Mouse (Mus musculus) midbrain, postnatal 0 days (tissue): ENCODE measurements at regions not wholly inside any gene's neighbourhood (a gene's known extent, or its start where the extent isn't known, plus 50 kb on each side); places are given as distances from the start of the nearest gene placed in this dataset.

Experiments used
- ATAC-seq: fragments of 200-750 bp; cut with Nextera tagmentation; 2 replicates; pipeline ENCODE4 v1.8.0; 2017; ENCODE audit warnings: moderate number of reproducible peaks, mild to moderate bottlenecking, moderate TSS enrichment, moderate library complexity; ENCODE audit not compliant: low FRiP score
- DNase-seq: peaks from one replicate; pipeline ENCODE4 v3.0.0-alpha.2; 2015; ENCODE audit warnings: low spot score
- H3K27ac ChIP-seq: fragments of 300-500 bp; sonication (generic); 2 replicates; pipeline ENCODE4 v1.5.1; 2014; ENCODE audit warnings: low read depth, mild to moderate bottlenecking, low read length, mixed read lengths
- H3K27me3 ChIP-seq: fragments of 300-500 bp; sonication (generic); 2 replicates; pipeline ENCODE4 v1.6.1; 2014; ENCODE audit warnings: low read length, control low read depth, mixed read lengths; ENCODE audit not compliant: insufficient read depth
- H3K36me3 ChIP-seq: fragments of 300-500 bp; sonication (generic); 2 replicates; pipeline ENCODE4 v1.6.1; 2014; ENCODE audit warnings: low read length, control low read depth, mixed read lengths; ENCODE audit not compliant: insufficient read depth
- H3K4me1 ChIP-seq: fragments of 300-500 bp; sonication (generic); 2 replicates; pipeline ENCODE4 v1.6.1; 2014; ENCODE audit warnings: mild to moderate bottlenecking, control low read depth, antibody characterized with exemption, low read length, mixed read lengths; ENCODE audit not compliant: insufficient read depth
- H3K4me2 ChIP-seq: fragments of 300-500 bp; sonication (generic); 2 replicates; pipeline ENCODE4 v1.6.1; 2014; ENCODE audit warnings: low read depth, mild to moderate bottlenecking, low read length, mixed read lengths; ENCODE audit not compliant: poor library complexity, severe bottlenecking
- H3K4me3 ChIP-seq: fragments of 300-500 bp; sonication (generic); 2 replicates; pipeline ENCODE4 v1.5.1; 2014; ENCODE audit warnings: low read depth, mild to moderate bottlenecking, low read length, moderate library complexity
- H3K9ac ChIP-seq: fragments of 300-500 bp; sonication (generic); replicated peaks from 2 replicates; pipeline ENCODE4 v1.6.1; 2014; ENCODE audit warnings: mild to moderate bottlenecking, low read length, moderate library complexity, mixed read lengths; ENCODE audit not compliant: poor library complexity, severe bottlenecking
- H3K9me3 ChIP-seq: fragments of 300-500 bp; sonication (generic); 2 replicates; pipeline ENCODE4 v1.6.1; 2016; ENCODE audit warnings: low read length, control low read depth
- CTCF ChIP-seq: IDR thresholded peaks from 2 replicates; pipeline ENCODE4 v1.5.1; 2016; ENCODE audit warnings: antibody characterized with exemption, mild to moderate bottlenecking
- WGBS: fragments of 180-500 bp; shearing (Covaris S2); extraction: QIAGEN DNeasy Blood & Tissue Kit; methylation state at CpG from one replicate; pipeline ENCODE4 v1.1.7; 2014; 5-methylcytosine and 5-hydroxymethylcytosine counted together

- Histone ChIP-seq H3K4me2 (no peak overlapping the region), H3K27ac (no peak overlapping the region), H3K27me3 (no peaks in the 10 kb centered on the region), H3K9me3 (no peaks in the 10 kb centered on the region), H3K36me3 (no peaks in the 10 kb centered on the region), H3K9ac (no peak overlapping the region), H3K4me3 (no peak overlapping the region), H3K4me1 (no peaks in the 10 kb centered on the region)
- TF ChIP-seq CTCF: no peak
- DNase-seq (no peak), ATAC-seq (no peak)
- WGBS: 70% methylated on average over 5 of the region's 5 CpGs
Measured at GRCm38 (mm10) chr2:103896160-103896559, 61.6 kb upstream of the Lmo2 start.

GRCm38 (mm10) chr2:103896814-103897213, 61.0 kb upstream of the Lmo2 start:
- no peaks in the 10 kb centered on the region for H3K9me3 ChIP-seq
- H3K4me3 ChIP-seq: no peak overlapping the region
- TF ChIP-seq CTCF: no peak
- H3K27me3 ChIP-seq: no peaks in the 10 kb centered on the region
- no peak overlapping the region for H3K27ac ChIP-seq
- ATAC-seq: no peak
- 48% methylated on average over 3 of the region's 3 CpGs for WGBS
- H3K4me1 ChIP-seq: no peaks in the 10 kb centered on the region
- no peak overlapping the region for H3K9ac ChIP-seq
- no peak for DNase-seq
- H3K4me2 ChIP-seq: no peak overlapping the region
- H3K36me3 ChIP-seq: no peaks in the 10 kb centered on the region

GRCm38 (mm10) chr2:103899713-103900112, 58.1 kb upstream of the Lmo2 start:
- no peak for TF ChIP-seq CTCF
- DNase-seq (no peak), ATAC-seq (no peak)
- no peak overlapping the region for H3K4me3 ChIP-seq
- WGBS: 75% methylated on average over 6 of the region's 6 CpGs
- H3K4me1 ChIP-seq: no peaks in the 10 kb centered on the region
- H3K27me3 ChIP-seq: no peaks in the 10 kb centered on the region
- H3K27ac ChIP-seq: no peak overlapping the region
- H3K9ac ChIP-seq: no peak overlapping the region
- H3K9me3 ChIP-seq: no peaks in the 10 kb centered on the region
- no peaks in the 10 kb centered on the region for H3K36me3 ChIP-seq
- no peak overlapping the region for H3K4me2 ChIP-seq

- no peak for TF ChIP-seq CTCF
- Histone ChIP-seq H3K9ac (no peak overlapping the region), H3K36me3 (no peaks in the 10 kb centered on the region), H3K4me3 (no peak overlapping the region), H3K27me3 (no peaks in the 10 kb centered on the region), H3K4me2 (no peak overlapping the region), H3K9me3 (no peaks in the 10 kb centered on the region), H3K27ac (no peak overlapping the region), H3K4me1 (no peaks in the 10 kb centered on the region)
- 57% methylated on average over 5 of the region's 5 CpGs for WGBS
- DNase-seq: no peak
- ATAC-seq: no peak
Measured at GRCm38 (mm10) chr2:103900384-103900783, 57.4 kb upstream of the Lmo2 start.

- no peak for ATAC-seq
- Histone ChIP-seq H3K27me3 (no peaks in the 10 kb centered on the region), H3K9ac (no peak overlapping the region), H3K27ac (no peak overlapping the region), H3K4me3 (no peak overlapping the region), H3K4me1 (no peaks in the 10 kb centered on the region), H3K36me3 (no peaks in the 10 kb centered on the region), H3K9me3 (no peaks in the 10 kb centered on the region), H3K4me2 (no peak overlapping the region)
- no peak for DNase-seq
- TF ChIP-seq CTCF: no peak
- 88% methylated on average over 1 of the region's 1 CpGs for WGBS
Measured at GRCm38 (mm10) chr2:103901457-103901856, 56.3 kb upstream of the Lmo2 start.

GRCm38 (mm10) chr2:103902777-103903176, 55.0 kb upstream of the Lmo2 start:
- no peak for TF ChIP-seq CTCF
- no peak overlapping the region for H3K4me3 ChIP-seq
- H3K4me2 ChIP-seq: no peak overlapping the region
- no peaks in the 10 kb centered on the region for H3K4me1 ChIP-seq
- H3K36me3 ChIP-seq: no peaks in the 10 kb centered on the region
- ATAC-seq (no peak), DNase-seq (no peak)
- H3K9ac ChIP-seq: no peak overlapping the region
- WGBS: 60% methylated on average over 11 of the region's 11 CpGs
- no peaks in the 10 kb centered on the region for H3K27me3 ChIP-seq
- H3K27ac ChIP-seq: no peak overlapping the region
- no peaks in the 10 kb centered on the region for H3K9me3 ChIP-seq
